Mouse (Mus musculus): ENCODE data around the gene Acox2. TPM values are rescaled to one million over a fixed set of nuclear protein-coding genes. Genes with fewer than 3 reads are reported as not detected.

Acox2 gene
- polyA plus RNA-seq, 1 experiment from 2014 or later: not detected

DNA sequence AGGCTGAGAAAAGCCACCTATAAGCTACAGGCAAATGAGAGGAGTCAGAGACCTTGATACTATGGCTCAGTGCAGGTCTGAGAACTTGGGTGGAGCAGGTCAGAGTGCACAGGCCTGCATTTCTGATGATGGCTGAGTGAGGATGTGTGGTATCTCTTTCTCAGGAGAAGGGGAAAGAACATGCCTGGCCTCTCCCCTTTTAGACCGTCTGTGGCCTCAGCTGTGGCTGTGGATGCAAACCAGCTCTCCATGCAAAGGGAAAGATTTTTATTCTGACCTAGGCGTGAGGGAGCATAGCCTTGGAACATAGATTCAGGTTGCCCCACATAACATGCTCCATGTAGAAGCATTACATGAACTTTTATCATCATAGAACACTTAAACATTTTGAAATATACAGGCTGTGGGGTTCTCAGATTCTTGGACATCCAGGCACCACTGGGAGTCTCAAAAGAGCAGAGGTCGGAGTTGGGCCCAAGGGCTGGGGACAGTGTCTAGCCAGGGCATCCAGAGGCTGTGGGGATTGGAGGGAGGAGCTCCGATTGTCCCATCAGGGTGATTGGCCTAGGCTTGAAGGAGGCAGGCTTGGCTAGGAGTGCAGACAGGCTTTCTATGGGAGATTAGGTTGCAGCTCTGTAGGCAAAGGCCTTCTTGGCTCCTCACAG, 78.7 kb downstream of the Acox2 start:
- no peak for ATAC-seq (ENCODE audit: insufficient number of reproducible peaks, insufficient read depth, low FRiP score, low read depth)
- Histone ChIP-seq H3K27me3 (ENCODE audit: control insufficient read depth, insufficient read depth, low read length) (no peaks in the 10 kb centered on the region), H3K4me1 (ENCODE audit: control insufficient read depth, insufficient read depth, low read length) (no peaks in the 10 kb centered on the region), H3K36me3 (ENCODE audit: control insufficient read depth, insufficient read depth, low read length) (no peaks in the 10 kb centered on the region), H3K4me3 (ENCODE audit: low read depth, low read length) (no peak overlapping the region), H3K4me2 (replicated peaks; ENCODE audit: low read depth, low read length) (no peak overlapping the region), H3K9ac (replicated peaks; ENCODE audit: low read depth, low read length) (no peak overlapping the region), H3K9me3 (ENCODE audit: control insufficient read depth, low read depth, low read length) (no peaks in the 10 kb centered on the region), H3K27ac (ENCODE audit: low read length) (no peak overlapping the region)
- 78% methylated on average over 4 of the region's 4 CpGs for WGBS

- no peak overlapping the region for H3K9ac ChIP-seq (replicated peaks; ENCODE audit: low read depth, low read length)
- no peak overlapping the region for H3K4me3 ChIP-seq (ENCODE audit: low read depth, low read length)
- no peak overlapping the region for H3K4me2 ChIP-seq (replicated peaks; ENCODE audit: low read depth, low read length)
- ATAC-seq (ENCODE audit: insufficient number of reproducible peaks, insufficient read depth, low FRiP score, low read depth): no peak
- no peak overlapping the region for H3K27ac ChIP-seq (ENCODE audit: low read length)
- H3K9me3 ChIP-seq (ENCODE audit: control insufficient read depth, low read depth, low read length): no peaks in the 10 kb centered on the region
- peaks cover 8% of the 10 kb centered on the region; the same call in 1 of the 2 replicates for H3K4me1 ChIP-seq (ENCODE audit: control insufficient read depth, insufficient read depth, low read length)
- WGBS: 64% methylated on average over 5 of the region's 5 CpGs
- no peaks in the 10 kb centered on the region for H3K36me3 ChIP-seq (ENCODE audit: control insufficient read depth, insufficient read depth, low read length)
- no peaks in the 10 kb centered on the region for H3K27me3 ChIP-seq (ENCODE audit: control insufficient read depth, insufficient read depth, low read length)
Measured at GRCm38 (mm10) chr14:8176251-8176650, 82.9 kb downstream of the Acox2 start.

Other genes with a start within 250 kb of the Acox2 start
- gene Rpp14, start 179.0 kb downstream of the Acox2 start, polyA plus RNA-seq (2014; fragmentation: Nextera tagmentation; extraction: Ambion mirVana): 57.4 and 65.0 TPM in 2 replicates
- gene Pxk, start 161.1 kb downstream of the Acox2 start, polyA plus RNA-seq (2014; fragmentation: Nextera tagmentation; extraction: Ambion mirVana): 42.8 and 47.2 TPM in 2 replicates
- gene Pdhb, start 86.3 kb downstream of the Acox2 start, polyA plus RNA-seq (2014; fragmentation: Nextera tagmentation; extraction: Ambion mirVana): 177 and 185 TPM in 2 replicates
- gene Kctd6, start 45.2 kb downstream of the Acox2 start, polyA plus RNA-seq (2014; fragmentation: Nextera tagmentation; extraction: Ambion mirVana): 4.8 and 7.1 TPM in 2 replicates
- gene Fam107a, start 58.7 kb upstream of the Acox2 start, polyA plus RNA-seq (2014; fragmentation: Nextera tagmentation; extraction: Ambion mirVana): 0.30 and 0.43 TPM in 2 replicates
- gene Oit1, start 119.4 kb upstream of the Acox2 start, polyA plus RNA-seq (2014; fragmentation: Nextera tagmentation; extraction: Ambion mirVana): 13.1 and 15.4 TPM in 2 replicates

All from stomach, embryonic 14.5 days (tissue).